Mouse (Mus musculus): Measurements from ENCODE around the gene Dip2b.

Dip2b gene

GRCm38 (mm10) chr15:100126456-100127107 is 88.1 kb downstream of the Dip2b start:
- in situ Hi-C loops (cut with MseI, MboI) = loop anchor here in 1 of 2 experiments (5.0 kb wide), 1 partner anchor 89 kb away; the partner anchor contains the start of gene Dip2b

GRCm38 (mm10) chr15:100129151-100129790 is 90.8 kb downstream of the Dip2b start:
- in situ Hi-C loops (cut with MseI, MboI) = loop anchor here in 1 of 2 experiments (5.0 kb wide), 1 partner anchor 92 kb away; the partner anchor contains the start of gene Dip2b

- in situ Hi-C loops (cut with MseI, MboI) = no loop called here
Observed at GRCm38 (mm10) chr15:100139665-100140064, 101.2 kb downstream of the Dip2b start.

GRCm38 (mm10) chr15:100140428-100140827 is 102.0 kb downstream of the Dip2b start:
- in situ Hi-C loops (cut with MseI, MboI) = no loop called here

GRCm38 (mm10) chr15:100143091-100143801 is 104.8 kb downstream of the Dip2b start:
- in situ Hi-C loops (cut with MseI, MboI) = no loop called here

- in situ Hi-C loops (cut with MseI, MboI) = no loop called here
Observed at GRCm38 (mm10) chr15:100144854-100145824, 106.7 kb downstream of the Dip2b start.

GRCm38 (mm10) chr15:100145917-100146316 is 107.5 kb downstream of the Dip2b start:
- in situ Hi-C loops (cut with MseI, MboI) = no loop called here

GRCm38 (mm10) chr15:100150593-100150992 is 112.1 kb downstream of the Dip2b start:
- in situ Hi-C loops (cut with MseI, MboI) = no loop called here

- in situ Hi-C loops (cut with MseI, MboI) = no loop called here
Observed at GRCm38 (mm10) chr15:100152321-100152720, 113.9 kb downstream of the Dip2b start.

GRCm38 (mm10) chr15:100153024-100153423 is 114.6 kb downstream of the Dip2b start:
- in situ Hi-C loops (cut with MseI, MboI) = no loop called here

GRCm38 (mm10) chr15:100156095-100156707 is 117.7 kb downstream of the Dip2b start:
- in situ Hi-C loops (cut with MseI, MboI) = no loop called here

- in situ Hi-C loops (cut with MseI, MboI) = no loop called here
Observed at GRCm38 (mm10) chr15:100156781-100157470, 118.5 kb downstream of the Dip2b start.

GRCm38 (mm10) chr15:100158985-100159384 is 120.5 kb downstream of the Dip2b start:
- in situ Hi-C loops (cut with MseI, MboI) = no loop called here

- in situ Hi-C loops (cut with MseI, MboI) = no loop called here
Observed at GRCm38 (mm10) chr15:100161747-100162280, 123.3 kb downstream of the Dip2b start.

GRCm38 (mm10) chr15:100163381-100164051 is 125.1 kb downstream of the Dip2b start:
- in situ Hi-C loops (cut with MseI, MboI) = no loop called here

- in situ Hi-C loops (cut with MseI, MboI) = no loop called here
Observed at GRCm38 (mm10) chr15:100166464-100166863, 128.0 kb downstream of the Dip2b start.

GRCm38 (mm10) chr15:100167791-100168190 is 129.3 kb downstream of the Dip2b start:
- in situ Hi-C loops (cut with MseI, MboI) = no loop called here

- in situ Hi-C loops (cut with MseI, MboI) = no loop called here
Observed at GRCm38 (mm10) chr15:100168191-100168606, 129.7 kb downstream of the Dip2b start.

GRCm38 (mm10) chr15:100175176-100175575 is 136.7 kb downstream of the Dip2b start:
- in situ Hi-C loops (cut with MseI, MboI) = no loop called here
